Mouse (Mus musculus) ZHBTc4 (cell line): ENCODE results near the gene Bloc1s6.

Source experiments
- DNase-seq: peaks from one replicate; pipeline ENCODE4 v3.0.0-alpha.2; 2011; ENCODE audit warnings: low read depth, low spot score

The Bloc1s6 gene

GRCm38 (mm10) chr2:122737894-122738830, at the start of gene Bloc1s6:
Gene Bloc1s6 (plus strand): TSS chr2:122738503.
- peak; percentile 92 for DNase-seq

GRCm38 (mm10) chr2:122697526-122697925, 40.8 kb upstream of the Bloc1s6 start:
- DNase-seq: no peak

GRCm38 (mm10) chr2:122701012-122701411, 37.3 kb upstream of the Bloc1s6 start:
- no peak for DNase-seq

- DNase-seq: no peak
These were observed 36.5 kb upstream of the Bloc1s6 start for GRCm38 (mm10) chr2:122701871-122702180.

GRCm38 (mm10) chr2:122702181-122703036, 35.9 kb upstream of the Bloc1s6 start, which contains the start of gene Slc30a4:
Gene Slc30a4 (minus strand): TSS chr2:122702663.
- peak; percentile 82 for DNase-seq

GRCm38 (mm10) chr2:122704572-122704971, 33.7 kb upstream of the Bloc1s6 start:
- no peak for DNase-seq

- DNase-seq: no peak
These were observed 30.2 kb upstream of the Bloc1s6 start for GRCm38 (mm10) chr2:122708080-122708479.

GRCm38 (mm10) chr2:122709156-122709555, 29.1 kb upstream of the Bloc1s6 start:
- no peak for DNase-seq

GRCm38 (mm10) chr2:122711911-122712310, 26.4 kb upstream of the Bloc1s6 start:
- DNase-seq: no peak

- no peak for DNase-seq
These were observed 25.5 kb upstream of the Bloc1s6 start for GRCm38 (mm10) chr2:122712848-122713247.

GRCm38 (mm10) chr2:122715148-122715692, 23.1 kb upstream of the Bloc1s6 start:
- DNase-seq: no peak

- no peak for DNase-seq
These were observed 21.9 kb upstream of the Bloc1s6 start for GRCm38 (mm10) chr2:122716301-122716842.

- DNase-seq: no peak
These were observed 19.1 kb upstream of the Bloc1s6 start for GRCm38 (mm10) chr2:122719232-122719631.

GRCm38 (mm10) chr2:122720564-122720963, 17.7 kb upstream of the Bloc1s6 start:
- DNase-seq: no peak

GRCm38 (mm10) chr2:122725604-122726003, 12.7 kb upstream of the Bloc1s6 start:
- DNase-seq: peak; percentile 60

GRCm38 (mm10) chr2:122731456-122731855, 6.8 kb upstream of the Bloc1s6 start:
- no peak for DNase-seq

- DNase-seq: no peak
These were observed 720 bp downstream of the Bloc1s6 start for GRCm38 (mm10) chr2:122739023-122739422.

GRCm38 (mm10) chr2:122746461-122746860, 8.2 kb downstream of the Bloc1s6 start:
- DNase-seq: peak; percentile 16

- DNase-seq: peak; percentile 58
These were observed 15.5 kb downstream of the Bloc1s6 start for GRCm38 (mm10) chr2:122753739-122754343.

- no peak for DNase-seq
These were observed 21.5 kb downstream of the Bloc1s6 start for GRCm38 (mm10) chr2:122759791-122760190.

- DNase-seq: no peak
These were observed 24.7 kb downstream of the Bloc1s6 start for GRCm38 (mm10) chr2:122762991-122763390.
